Mouse (Mus musculus) forebrain, embryonic 14.5 days (tissue): ENCODE results near the gene Pde3a. TPM values are rescaled to one million over a fixed set of nuclear protein-coding genes. Genes with fewer than 3 reads are reported as not detected.

Experiments
- ATAC-seq: fragments of 200-750 bp; cut with Nextera tagmentation; 2 replicates; pipeline ENCODE4 v1.8.0; 2017; ENCODE audit warnings: mild to moderate bottlenecking, moderate library complexity
- DNase-seq: peaks from one replicate; pipeline ENCODE4 v3.0.0-alpha.2; 2015; ENCODE audit warnings: low spot score
- H3K27ac ChIP-seq: fragments of 300-500 bp; sonication (generic); 2 replicates; pipeline ENCODE4 v1.5.1; 2014; ENCODE audit warnings: low read depth, mild to moderate bottlenecking, control low read depth, low read length, moderate library complexity
- H3K27me3 ChIP-seq: fragments of 300-500 bp; sonication (generic); replicated peaks from 2 replicates; pipeline ENCODE4 v1.6.1; 2014; ENCODE audit warnings: low read length, control low read depth, mixed read lengths; ENCODE audit not compliant: control insufficient read depth, insufficient read depth
- H3K36me3 ChIP-seq: fragments of 300-500 bp; sonication (generic); 2 replicates; pipeline ENCODE4 v1.6.1; 2014; ENCODE audit warnings: low read length, control low read depth; ENCODE audit not compliant: control insufficient read depth, insufficient read depth
- H3K4me1 ChIP-seq: fragments of 300-500 bp; sonication (generic); 2 replicates; pipeline ENCODE4 v1.6.1; 2014; ENCODE audit warnings: antibody characterized with exemption, low read length, control low read depth; ENCODE audit not compliant: control insufficient read depth, insufficient read depth
- H3K4me2 ChIP-seq: fragments of 300-500 bp; sonication (generic); 2 replicates; pipeline ENCODE4 v1.6.1; 2014; ENCODE audit warnings: mild to moderate bottlenecking, control low read depth, low read length
- H3K4me3 ChIP-seq: fragments of 300-500 bp; sonication (generic); 2 replicates; pipeline ENCODE4 v1.5.1; 2014; ENCODE audit warnings: low read depth, low read length, control low read depth
- H3K9ac ChIP-seq: fragments of 300-500 bp; sonication (generic); 2 replicates; pipeline ENCODE4 v1.6.1; 2014; ENCODE audit warnings: mild to moderate bottlenecking, low read length, control low read depth, moderate library complexity
- H3K9me3 ChIP-seq: fragments of 300-500 bp; sonication (generic); replicated peaks from 2 replicates; pipeline ENCODE4 v1.6.1; 2016; ENCODE audit warnings: low read length, control low read depth, mixed read lengths; ENCODE audit not compliant: control insufficient read depth
- WGBS: fragments of 180-500 bp; shearing (Covaris S2); extraction: QIAGEN DNeasy Blood & Tissue Kit; methylation state at CpG from one replicate; pipeline ENCODE4 v1.1.7; 2014; 5-methylcytosine and 5-hydroxymethylcytosine counted together
- polyA plus RNA-seq: library from polyadenylated mRNA; unstranded; fragments of >200 nt; fragmentation: Nextera tagmentation; extraction: Ambion mirVana; gene quantifications from 2 replicates; pipeline ENCODE4 v1.2.1, GENCODE M21; 2014

Pde3a gene
- polyA plus RNA-seq, 1 experiment from 2014 or later, result 0.88 TPM

- Histone ChIP-seq H3K4me3 (no peak overlapping the region), H3K4me2 (no peak overlapping the region), H3K27me3 (no peaks in the 10 kb centered on the region), H3K4me1 (no peaks in the 10 kb centered on the region; the same call in 1 of the 2 replicates), H3K9me3 (no peaks in the 10 kb centered on the region), H3K36me3 (no peaks in the 10 kb centered on the region), H3K27ac (no peak overlapping the region), H3K9ac (no peak overlapping the region)
- peak; percentile 38; the same call in 1 of the 2 replicates for ATAC-seq
- DNase-seq, result peak; percentile 32
- WGBS, result 80% methylated on average over 6 of the region's 6 CpGs
These were observed 176.0 kb downstream of the Pde3a start for GRCm38 (mm10) chr6:141425114-141425513.

GRCm38 (mm10) chr6:141428587-141428986 is 179.5 kb downstream of the Pde3a start:
- Histone ChIP-seq H3K27me3 (no peaks in the 10 kb centered on the region), H3K4me2 (no peak overlapping the region), H3K4me1 (no peaks in the 10 kb centered on the region), H3K36me3 (no peaks in the 10 kb centered on the region), H3K4me3 (no peak overlapping the region), H3K9me3 (no peaks in the 10 kb centered on the region), H3K27ac (no peak overlapping the region), H3K9ac (no peak overlapping the region)
- peak; percentile 43; the same call in 1 of the 2 replicates for ATAC-seq
- peak; percentile 22 for DNase-seq
- 73% methylated on average over 4 of the region's 4 CpGs for WGBS

GRCm38 (mm10) chr6:141430134-141430533 is 181.1 kb downstream of the Pde3a start:
- no peak for ATAC-seq
- no peak overlapping the region for H3K9ac ChIP-seq
- no peaks in the 10 kb centered on the region for H3K9me3 ChIP-seq
- H3K4me1 ChIP-seq, result peaks cover 11% of the 10 kb centered on the region
- no peaks in the 10 kb centered on the region for H3K36me3 ChIP-seq
- no peak overlapping the region for H3K27ac ChIP-seq
- WGBS, result 91% methylated on average over 1 of the region's 1 CpGs
- H3K4me2 ChIP-seq, result no peak overlapping the region
- no peak overlapping the region for H3K4me3 ChIP-seq
- no peaks in the 10 kb centered on the region for H3K27me3 ChIP-seq
- DNase-seq, result no peak

DNA sequence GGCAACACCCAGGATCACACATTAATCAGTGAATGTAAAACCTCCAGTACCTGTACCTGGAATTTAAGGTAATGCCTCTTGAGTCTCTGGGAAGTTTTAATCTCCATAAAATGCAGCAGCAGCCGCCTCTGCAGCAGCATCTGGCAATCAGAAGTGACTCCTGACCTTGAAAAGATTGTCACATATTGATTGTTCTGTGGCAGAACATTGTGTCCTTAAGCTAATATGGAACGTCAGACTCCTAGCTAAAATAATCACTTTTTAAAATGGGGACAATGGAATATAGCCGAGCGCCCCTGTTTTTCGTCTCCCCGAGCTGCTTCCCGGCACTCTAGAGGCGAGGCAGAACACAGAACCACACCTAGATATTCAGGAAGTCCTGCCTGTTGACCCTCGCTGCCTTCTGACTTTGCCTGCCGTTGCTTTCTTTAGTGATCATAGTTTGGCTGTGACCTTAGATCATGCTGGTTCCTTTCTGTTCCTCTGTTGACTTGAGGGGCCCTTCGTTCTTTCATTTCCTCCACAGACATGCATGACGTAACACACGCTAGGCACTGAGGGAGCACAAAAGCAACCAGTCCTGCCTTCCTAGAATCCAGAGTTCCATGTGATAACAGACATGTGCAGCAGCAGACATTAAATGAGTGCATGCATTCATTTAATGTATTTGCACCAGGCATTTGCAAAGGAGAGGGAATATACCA is 183.4 kb downstream of the Pde3a start:
- ATAC-seq, result no peak
- Histone ChIP-seq H3K9ac (no peak overlapping the region), H3K27me3 (no peaks in the 10 kb centered on the region), H3K9me3 (no peaks in the 10 kb centered on the region), H3K36me3 (no peaks in the 10 kb centered on the region), H3K4me3 (no peak overlapping the region), H3K4me1 (peaks cover 11% of the 10 kb centered on the region), H3K4me2 (no peak overlapping the region), H3K27ac (no peak overlapping the region)
- WGBS, result 94% methylated on average over 13 of the region's 13 CpGs
- DNase-seq, result no peak

DNA sequence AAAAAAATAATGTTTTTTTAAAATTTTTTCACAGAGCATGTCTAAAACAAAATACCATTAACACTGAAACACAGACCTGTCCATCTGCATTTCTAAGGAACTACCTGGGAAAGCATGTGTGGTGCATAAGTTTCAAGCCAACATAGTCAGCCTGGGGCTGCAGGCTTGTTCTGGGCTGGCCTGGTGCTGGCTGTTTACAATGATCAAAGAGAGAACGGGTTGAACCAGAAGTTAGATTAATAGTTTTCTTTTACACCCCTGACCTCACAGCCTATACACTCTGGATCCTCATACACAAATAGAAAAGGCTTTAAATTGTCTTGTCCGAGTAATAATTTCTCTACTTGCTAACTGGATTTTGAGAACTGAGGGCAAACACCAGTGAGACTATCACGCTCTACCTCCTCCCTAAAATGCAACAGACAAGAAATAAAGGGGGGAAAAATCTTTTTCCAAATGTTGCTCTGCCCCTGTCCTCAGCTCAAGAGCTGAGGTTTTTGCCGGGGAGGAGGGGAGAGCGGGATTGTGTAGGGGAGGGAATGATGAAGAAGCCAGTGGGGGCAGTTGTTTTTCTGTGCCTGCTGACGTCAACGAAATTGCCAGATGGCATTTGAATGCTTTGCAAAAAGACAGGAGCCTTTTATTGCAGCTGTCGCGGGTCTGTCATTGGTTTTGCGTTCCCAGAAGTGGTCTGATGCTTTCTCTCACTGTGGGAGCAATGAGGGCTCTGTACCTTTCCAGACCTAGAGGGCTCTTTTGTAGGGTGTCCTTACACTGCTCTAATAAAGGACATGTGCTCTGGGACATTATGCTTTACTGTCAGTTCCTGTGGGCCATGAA is 185.1 kb downstream of the Pde3a start:
- 34% methylated on average over 10 of the region's 10 CpGs for WGBS
- peaks cover 11% of the 10 kb centered on the region for H3K4me1 ChIP-seq
- H3K4me2 ChIP-seq, result no peak overlapping the region
- H3K27me3 ChIP-seq, result no peaks in the 10 kb centered on the region
- DNase-seq (peak; percentile 90), ATAC-seq (peak; percentile 89)
- no peak overlapping the region for H3K4me3 ChIP-seq
- H3K9ac ChIP-seq, result peak overlapping the region; percentile 37
- no peaks in the 10 kb centered on the region for H3K36me3 ChIP-seq
- H3K9me3 ChIP-seq, result no peaks in the 10 kb centered on the region
- H3K27ac ChIP-seq, result peak overlapping the region; percentile 84

DNA sequence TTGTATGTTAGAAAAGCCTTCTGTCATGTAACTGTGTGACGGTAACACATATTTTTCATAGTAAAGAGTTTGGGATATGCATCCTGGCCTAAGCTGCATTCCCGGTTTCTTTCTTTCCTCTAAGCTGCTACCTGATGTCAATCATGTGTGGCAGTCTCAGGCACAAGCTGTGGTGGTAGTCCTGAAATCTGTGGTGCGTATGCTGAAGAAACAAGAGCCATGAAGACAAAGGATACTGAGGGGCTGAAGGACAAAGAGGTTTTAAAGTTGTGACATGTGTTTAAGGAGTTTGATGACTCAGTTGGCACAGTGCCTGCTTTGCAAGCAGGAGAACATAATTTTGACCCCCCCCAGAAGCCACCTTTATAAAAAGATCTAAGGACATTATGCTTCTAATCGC is 186.1 kb downstream of the Pde3a start:
- no peaks in the 10 kb centered on the region for H3K9me3 ChIP-seq
- H3K4me3 ChIP-seq, result no peak overlapping the region
- no peak overlapping the region for H3K9ac ChIP-seq
- DNase-seq, result peak; percentile 45
- no peaks in the 10 kb centered on the region for H3K36me3 ChIP-seq
- H3K27ac ChIP-seq, result peak overlapping the region; percentile 84
- H3K4me2 ChIP-seq, result no peak overlapping the region
- WGBS, result 48% methylated on average over 4 of the region's 4 CpGs
- H3K4me1 ChIP-seq, result peaks cover 11% of the 10 kb centered on the region
- H3K27me3 ChIP-seq, result no peaks in the 10 kb centered on the region
- ATAC-seq, result peak; percentile 57

DNA sequence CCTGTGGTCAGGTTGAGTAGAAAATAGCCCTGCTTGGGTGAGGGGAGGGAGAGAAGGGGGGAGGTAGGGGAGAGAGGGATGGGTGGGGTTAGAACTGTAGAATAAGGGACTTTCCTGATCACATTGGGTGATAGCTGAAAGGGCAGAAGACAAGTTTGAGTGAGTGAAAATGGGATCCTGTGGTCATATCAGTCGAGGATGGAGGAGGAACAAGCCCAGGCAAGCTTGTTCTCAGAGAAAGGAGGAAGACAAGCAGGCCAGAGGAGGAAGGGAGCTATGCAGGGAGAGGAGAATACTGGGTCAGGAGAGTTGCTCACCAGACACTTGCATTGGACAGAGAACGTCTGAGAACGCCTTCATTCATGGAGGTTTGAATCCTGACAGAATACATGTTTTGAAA is 190.9 kb downstream of the Pde3a start:
- no peaks in the 10 kb centered on the region for H3K27me3 ChIP-seq
- WGBS, result 76% methylated on average over 3 of the region's 3 CpGs
- no peak overlapping the region for H3K4me2 ChIP-seq
- H3K9me3 ChIP-seq, result 0 out of 2 replicates have a peak, but pooled peaks cover 3% of the 10 kb centered on the region
- no peak overlapping the region for H3K9ac ChIP-seq
- ATAC-seq (no peak), DNase-seq (no peak)
- no peak overlapping the region for H3K4me3 ChIP-seq
- no peak overlapping the region for H3K27ac ChIP-seq
- H3K4me1 ChIP-seq, result no peaks in the 10 kb centered on the region; the same call in 1 of the 2 replicates
- no peaks in the 10 kb centered on the region for H3K36me3 ChIP-seq

- Histone ChIP-seq H3K4me2 (no peak overlapping the region), H3K9ac (no peak overlapping the region), H3K4me3 (no peak overlapping the region), H3K27me3 (no peaks in the 10 kb centered on the region), H3K9me3 (0 out of 2 replicates have a peak, but pooled peaks cover 3% of the 10 kb centered on the region), H3K36me3 (no peaks in the 10 kb centered on the region), H3K4me1 (no peaks in the 10 kb centered on the region), H3K27ac (no peak overlapping the region)
- WGBS, result 11% methylated on average over 3 of the region's 3 CpGs
- peak; percentile 72 for ATAC-seq
- DNase-seq, result peak; percentile 91
These were observed 198.5 kb downstream of the Pde3a start for GRCm38 (mm10) chr6:141447547-141447946.

GRCm38 (mm10) chr6:141448886-141449285 is 199.8 kb downstream of the Pde3a start:
- ATAC-seq (no peak), DNase-seq (no peak)
- no peaks in the 10 kb centered on the region for H3K27me3 ChIP-seq

More at GRCm38 (mm10) chr6:141448886-141449285, 199.8 kb downstream of the Pde3a start:
- Histone ChIP-seq H3K27ac (no peak overlapping the region), H3K9ac (no peak overlapping the region), H3K9me3 (0 out of 2 replicates have a peak, but pooled peaks cover 3% of the 10 kb centered on the region), H3K4me3 (no peak overlapping the region), H3K4me1 (no peaks in the 10 kb centered on the region), H3K36me3 (no peaks in the 10 kb centered on the region), H3K4me2 (no peak overlapping the region)
- 83% methylated on average over 8 of the region's 8 CpGs for WGBS
